Mouse (Mus musculus) adrenal gland, postnatal 10 days (tissue): ENCODE results near the gene Tbl2. TPM values are rescaled to one million over a fixed set of nuclear protein-coding genes. Genes with fewer than 3 reads are reported as not detected.

Source experiments
- DNase-seq: peaks from one replicate; pipeline ENCODE4 v3.0.0; 2021; ENCODE audit warnings: mixed read lengths
- long read RNA-seq, 2 experiments: library from polyadenylated mRNA; stranded (forward); transcript quantifications; one replicate each; pipeline ENCODE4 v2.0.0; 2021
- total RNA-seq, 2 experiments: library from RNA; stranded (reverse); gene quantifications; 2 replicates each; pipeline ENCODE4 v1.2.3; 2021

The Tbl2 gene
- 10 to 100 TPM; 23.2 to 23.5 TPM for total RNA-seq
- long read RNA-seq, experiment 1, full-length matches to known transcripts, result 5 of 19 reads
- long read RNA-seq, experiment 1, partial matches to known transcripts, result 6 of 19 reads
- long read RNA-seq, experiment 1, other reads (novel, unspliced or antisense), result 8 of 19 reads
- long read RNA-seq, experiment 2, full-length matches to known transcripts, result 10 of 16 reads
- long read RNA-seq, experiment 2, partial matches to known transcripts, result 3 of 16 reads
- long read RNA-seq, experiment 2, other reads (novel, unspliced or antisense), result 3 of 16 reads

DNA sequence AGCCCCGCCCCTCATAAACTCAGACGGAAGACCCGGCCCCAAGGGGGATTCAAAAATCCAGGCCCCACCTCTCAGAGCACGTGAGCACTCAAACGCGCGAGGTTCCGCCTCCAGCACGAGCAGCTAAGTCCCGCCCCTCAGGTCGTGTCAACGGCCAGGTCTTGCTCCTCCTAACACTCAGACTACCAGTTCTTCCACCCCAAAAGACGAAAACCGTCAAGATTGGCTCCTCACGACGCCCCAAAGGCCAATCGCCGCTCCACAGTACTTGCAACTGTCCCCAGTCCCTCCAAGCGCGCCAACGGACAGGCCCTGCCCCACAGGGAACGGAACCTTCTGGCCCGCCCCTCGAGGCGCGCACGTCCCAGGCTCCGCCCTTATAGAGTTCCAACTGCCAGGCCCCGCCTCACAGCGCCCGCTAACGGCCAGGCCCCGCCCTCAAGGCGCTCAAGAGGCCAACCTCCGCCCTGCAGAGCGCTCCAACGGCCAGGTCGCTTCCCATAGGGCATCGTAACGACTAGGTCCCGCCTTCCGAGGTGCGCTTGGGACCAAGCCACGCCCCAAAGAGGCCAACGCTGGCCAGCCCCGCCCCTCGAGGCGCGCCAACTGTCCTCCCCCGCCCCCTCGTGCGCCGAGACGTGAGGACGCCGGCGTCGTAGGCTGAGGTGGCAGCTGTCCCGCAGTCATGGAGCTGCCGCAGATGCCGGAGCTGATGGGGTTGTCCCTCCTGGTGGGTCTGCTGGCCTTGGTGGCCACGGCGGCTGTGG lies at the start of gene Tbl2:
TSS of gene Tbl2 (plus strand) at position 605 of the 767 bp plus-strand sequence.
- DNase-seq, result peak; percentile 99

DNA sequence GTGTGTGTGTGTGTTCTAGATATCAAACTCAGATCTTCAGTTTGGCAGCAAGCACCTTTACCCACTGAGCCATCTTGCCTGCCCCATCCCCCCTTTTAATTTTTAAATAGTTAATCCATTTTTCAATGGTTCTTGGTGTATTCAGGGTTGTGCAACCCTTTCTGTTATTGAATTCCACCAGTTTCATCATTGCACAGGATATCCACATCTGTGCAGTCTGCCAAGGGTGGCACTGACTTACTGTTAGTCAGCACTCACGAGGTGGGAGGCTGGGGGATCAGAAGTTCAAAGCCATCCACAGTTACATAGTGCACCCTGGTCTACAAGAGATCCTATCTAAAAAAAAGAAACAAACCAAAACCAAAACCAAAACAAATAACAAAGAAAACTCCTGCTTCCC lies 48.5 kb upstream of the Tbl2 start:
- DNase-seq, result no peak

DNA sequence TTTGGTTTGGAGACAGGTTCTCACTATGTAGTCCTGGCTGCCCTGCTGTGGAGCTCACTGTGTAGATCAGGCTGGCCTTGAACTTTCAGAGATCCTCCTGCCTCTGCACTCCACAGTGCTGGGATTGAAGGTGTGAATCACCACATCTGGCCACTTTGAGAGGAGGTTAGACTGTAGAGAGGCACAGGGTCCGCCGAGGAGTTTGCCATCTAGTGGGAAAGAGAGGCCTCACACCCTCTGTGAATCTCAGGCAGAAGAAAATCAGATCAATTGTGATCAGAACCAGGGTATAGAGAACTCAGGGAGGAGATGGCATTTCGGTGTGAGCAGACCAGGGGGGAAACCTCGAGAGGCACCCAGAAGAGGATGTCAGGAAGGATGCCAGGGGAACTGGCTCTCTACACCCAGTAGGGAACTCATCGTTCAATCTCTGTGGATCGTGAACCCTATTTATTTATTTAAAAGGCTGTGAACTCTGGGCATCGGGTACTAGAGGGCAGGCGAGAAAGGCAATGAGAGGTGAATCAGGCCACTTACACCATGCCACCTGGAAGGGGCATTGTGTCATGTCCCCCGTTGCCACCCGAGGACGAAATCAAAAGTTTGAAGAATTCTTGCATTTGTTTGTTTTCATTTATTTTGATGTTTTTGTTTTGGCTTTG lies 45.3 kb upstream of the Tbl2 start:
- DNase-seq, result peak; percentile 23

DNA sequence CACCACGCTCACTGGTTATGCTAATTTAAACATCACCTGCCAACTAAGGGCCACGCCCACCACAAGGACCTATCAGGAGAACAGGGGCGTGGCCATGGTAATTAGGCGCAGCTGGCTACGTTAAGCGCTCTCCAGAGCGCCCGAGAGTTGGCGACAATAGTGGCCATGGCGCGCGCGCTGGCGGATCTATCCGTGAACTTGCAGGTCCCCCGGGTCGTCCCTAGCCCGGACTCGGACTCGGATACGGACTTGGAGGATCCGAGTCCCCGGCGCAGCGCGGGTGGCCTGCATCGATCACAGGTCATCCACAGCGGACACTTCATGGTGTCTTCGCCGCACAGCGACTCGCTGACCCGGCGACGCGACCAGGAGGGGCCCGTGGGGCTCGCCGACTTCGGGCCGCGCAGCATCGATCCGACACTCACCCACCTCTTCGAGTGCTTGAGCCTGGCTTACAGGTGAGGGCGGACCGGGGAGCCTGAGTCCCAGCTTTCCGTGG lies 42.6 kb upstream of the Tbl2 start:
- DNase-seq, result peak; percentile 93

DNA sequence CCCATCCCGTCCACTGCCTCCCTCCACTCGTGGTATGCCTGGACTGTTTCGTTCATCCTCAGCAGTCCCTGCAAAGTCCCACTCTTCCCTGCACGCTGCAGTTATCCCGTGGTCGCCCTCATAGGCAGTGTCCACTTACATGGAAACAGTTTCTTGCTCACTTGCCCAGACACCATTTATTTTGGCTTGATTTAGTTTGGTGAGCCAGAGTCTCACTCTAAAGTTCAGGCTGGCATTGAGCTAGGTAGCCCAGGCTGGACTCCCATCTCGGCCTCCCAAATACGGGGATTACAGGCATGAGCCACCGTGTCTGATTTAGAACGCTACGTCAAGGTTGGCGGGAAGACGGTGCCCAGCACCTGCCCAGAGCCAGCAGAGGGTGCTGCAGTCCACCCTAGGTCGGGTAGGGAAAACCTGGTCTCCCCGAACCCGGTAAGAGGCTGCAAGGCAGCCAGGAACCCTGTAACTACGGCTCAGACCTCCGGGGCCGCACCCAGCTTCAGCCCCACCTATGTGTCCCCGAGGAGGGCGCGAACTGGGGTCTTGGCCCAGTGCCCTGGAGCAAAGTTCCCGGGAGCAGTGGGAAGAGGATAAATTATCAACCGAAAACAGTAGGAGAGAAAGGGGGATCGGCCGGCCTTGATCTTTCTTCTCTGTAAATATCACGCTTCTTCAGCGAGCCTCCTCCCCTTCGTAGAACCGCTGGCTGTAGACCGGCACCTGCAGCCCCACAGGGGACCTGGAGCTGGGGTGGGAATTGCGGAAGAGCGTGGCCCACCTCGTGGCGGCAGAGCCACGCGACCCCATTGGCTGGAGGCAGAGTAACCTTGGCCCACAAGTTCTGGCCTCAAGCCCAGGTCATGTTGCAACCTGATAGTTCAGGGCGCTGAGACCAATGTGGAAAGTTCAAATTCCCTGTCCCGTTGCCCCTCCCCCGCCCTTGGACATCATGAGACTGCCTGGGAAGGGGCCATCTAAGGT lies 41.6 kb upstream of the Tbl2 start:
- peak; percentile 91 for DNase-seq

DNA sequence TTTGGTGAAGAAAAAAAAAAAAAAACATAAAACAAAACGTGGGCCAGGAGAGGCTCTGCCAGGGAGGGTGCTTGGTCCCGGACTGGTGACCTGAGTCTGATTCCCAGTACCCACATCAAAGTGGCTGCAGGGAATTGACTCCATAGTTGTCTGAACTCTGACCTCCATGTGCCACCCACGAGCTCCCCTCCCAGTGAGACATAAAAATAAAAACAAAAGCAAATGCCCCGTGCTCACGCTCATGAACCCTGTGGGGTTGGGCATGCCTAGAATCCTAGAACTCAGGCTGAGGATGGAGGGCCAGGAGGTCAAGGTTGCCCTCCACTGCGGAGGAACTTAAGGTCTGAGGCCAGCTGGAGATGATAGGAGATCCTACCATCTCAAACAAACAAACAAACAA lies 40.4 kb upstream of the Tbl2 start:
- peak; percentile 47 for DNase-seq

DNA sequence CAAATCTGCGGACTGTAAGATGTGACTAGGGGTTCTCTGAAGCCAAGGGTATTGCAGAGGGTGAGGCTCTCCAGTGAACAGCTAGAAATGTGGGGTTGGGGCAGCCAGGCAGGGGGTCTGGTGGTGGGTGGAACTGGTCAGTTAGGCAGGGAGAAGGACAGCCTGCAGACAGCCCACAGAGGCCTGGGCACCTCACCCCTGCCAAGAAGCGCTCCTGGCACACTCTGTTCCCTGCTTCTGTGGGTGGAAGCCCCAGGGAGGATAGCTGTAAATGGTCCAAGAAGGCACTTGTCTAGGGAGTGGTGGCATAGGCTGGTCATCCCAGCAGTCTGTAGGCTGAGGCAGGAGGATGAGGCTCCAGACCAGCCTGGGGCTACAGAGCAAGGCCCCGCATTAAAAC lies 40.0 kb upstream of the Tbl2 start:
- DNase-seq, result peak; percentile 71

DNA sequence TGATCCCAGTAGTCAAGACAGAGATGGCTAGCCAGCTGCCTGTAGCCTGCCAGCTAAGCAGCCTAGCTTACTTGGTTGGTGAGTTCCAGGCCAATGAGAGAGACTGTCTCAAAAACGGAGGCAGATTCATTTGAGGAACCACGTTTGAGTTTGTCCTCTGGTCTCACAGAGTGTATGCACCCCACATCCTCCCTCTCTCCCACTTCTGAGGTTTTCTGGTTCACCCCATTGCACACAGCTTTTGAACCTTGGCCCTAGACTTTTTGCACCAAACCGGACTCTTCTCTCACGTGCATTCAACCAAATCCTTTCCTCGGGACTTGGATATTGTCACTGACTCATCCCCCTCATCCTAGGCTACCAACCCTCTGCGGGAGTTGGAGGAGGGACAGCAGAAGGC lies 39.5 kb upstream of the Tbl2 start:
- DNase-seq, result no peak

DNA sequence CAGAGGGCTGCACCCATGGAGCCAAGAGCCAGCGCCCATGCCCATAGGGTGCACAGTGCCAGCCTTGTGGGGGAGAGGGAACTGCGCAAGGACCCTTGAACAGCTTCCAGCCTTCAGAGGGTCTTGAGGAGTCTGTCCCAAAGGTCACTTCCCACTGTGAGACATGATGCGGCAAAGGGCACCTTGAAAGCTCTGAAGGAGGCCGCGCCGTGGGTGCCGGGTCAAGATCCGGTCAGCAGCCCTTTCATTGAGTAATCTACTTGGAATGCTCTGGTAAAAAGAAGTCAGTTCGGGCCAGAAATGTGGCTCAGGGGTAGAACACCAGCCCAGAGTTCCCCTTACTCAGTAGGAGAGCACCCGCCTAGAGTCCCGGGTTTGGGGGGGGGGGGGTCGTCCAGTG lies 35.7 kb upstream of the Tbl2 start:
- no peak for DNase-seq

DNA sequence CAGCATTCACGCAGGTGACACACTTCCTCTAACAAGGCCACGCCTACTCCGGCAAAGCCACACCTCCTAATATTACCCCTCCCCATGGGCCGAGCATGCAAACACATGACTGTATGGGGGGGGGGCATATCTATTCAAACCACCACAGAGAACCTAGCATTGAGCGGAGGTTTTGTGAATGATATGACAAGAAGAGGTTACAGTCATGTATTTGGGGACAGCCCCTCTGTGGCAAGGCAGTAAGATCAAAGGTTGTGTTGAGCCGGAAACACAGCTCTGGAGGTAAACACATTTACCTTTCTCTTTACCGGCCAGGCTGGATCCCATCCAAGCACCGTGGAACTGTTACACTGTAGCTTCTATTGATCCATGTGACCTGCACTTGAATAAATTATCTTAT lies 34.2 kb upstream of the Tbl2 start:
- no peak for DNase-seq

DNA sequence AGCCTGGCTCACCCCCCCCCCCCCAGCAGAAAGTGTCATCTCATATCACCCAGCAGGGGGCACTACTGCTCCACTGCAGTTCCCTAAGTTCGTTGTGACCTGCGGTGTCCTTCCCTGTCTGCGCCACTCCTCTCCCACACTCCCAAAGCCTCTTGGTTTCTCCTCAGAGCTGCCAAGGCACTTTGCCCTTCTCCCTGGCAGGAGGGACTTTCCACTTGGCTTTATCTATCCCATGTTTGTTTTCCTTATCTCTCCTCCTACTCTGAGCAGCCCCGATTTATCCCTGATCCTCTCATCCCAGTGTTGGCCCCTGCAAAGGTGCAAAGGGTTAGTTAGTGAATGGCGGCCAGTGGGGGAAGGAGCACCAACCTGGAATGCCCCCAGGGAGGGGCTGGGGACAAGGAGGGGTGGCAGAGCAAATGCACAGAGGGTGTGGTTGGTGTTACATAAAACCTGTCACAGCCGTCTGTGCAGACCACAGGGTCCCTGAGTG lies 30.8 kb upstream of the Tbl2 start:
- DNase-seq, result peak; percentile 81

DNA sequence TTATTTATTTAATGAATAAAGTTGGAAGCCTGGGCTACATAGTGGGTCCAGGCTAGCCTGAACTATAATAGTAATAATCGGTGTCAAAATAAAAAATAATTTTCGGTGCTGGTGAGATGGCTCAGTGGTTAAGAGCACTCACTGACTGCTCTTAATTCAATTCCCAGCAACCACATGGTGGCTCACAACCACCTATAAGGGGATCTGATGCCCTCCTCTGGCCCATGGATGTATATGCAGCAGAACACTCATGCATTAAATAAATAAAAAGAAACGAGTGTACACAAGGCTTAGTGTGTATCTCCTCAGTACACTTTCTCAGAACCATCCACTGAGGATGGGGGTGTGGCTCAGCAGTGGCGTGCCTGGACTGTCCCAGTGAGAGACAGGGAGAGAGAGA lies 28.7 kb upstream of the Tbl2 start:
- no peak for DNase-seq

DNA sequence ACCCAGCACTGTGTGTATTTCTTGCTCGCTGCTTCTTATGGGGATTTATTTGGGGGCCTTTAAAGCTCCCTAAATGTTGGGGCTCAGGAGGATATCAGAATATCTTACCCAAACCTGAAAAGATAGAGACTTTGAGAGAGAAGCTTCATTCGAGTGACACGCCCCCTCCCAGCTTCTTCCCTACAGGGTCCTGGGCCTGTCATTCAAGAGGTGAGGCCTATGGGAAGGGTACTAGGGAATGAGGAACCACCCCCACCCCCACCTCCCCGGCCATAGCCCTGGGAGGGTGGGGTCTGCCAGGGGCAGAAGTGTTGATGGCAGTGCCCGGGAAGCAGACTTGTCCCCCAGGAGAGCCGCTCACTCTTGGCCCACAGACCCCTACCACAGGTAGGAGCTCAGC lies 23.3 kb upstream of the Tbl2 start:
- DNase-seq, result no peak

DNA sequence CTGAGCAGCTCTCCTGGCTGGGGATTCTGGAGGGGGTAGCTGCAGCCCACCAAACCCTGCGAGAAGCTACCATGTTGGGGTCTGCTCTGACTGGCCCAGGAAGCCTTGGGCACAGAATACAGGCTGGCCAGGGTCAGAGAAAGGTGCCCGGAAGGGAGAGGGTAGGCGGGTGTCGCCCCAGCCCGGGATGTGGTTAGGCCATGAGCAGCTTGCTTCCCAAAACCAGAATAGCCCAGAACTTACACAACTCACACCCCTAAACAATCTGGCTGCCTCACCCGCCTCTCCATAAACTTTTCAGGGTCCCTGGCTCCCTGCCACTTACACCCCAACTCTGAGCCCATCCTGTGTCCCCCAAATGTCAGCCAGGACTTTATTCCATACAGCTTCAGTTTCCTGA lies 21.8 kb upstream of the Tbl2 start:
- no peak for DNase-seq

DNA sequence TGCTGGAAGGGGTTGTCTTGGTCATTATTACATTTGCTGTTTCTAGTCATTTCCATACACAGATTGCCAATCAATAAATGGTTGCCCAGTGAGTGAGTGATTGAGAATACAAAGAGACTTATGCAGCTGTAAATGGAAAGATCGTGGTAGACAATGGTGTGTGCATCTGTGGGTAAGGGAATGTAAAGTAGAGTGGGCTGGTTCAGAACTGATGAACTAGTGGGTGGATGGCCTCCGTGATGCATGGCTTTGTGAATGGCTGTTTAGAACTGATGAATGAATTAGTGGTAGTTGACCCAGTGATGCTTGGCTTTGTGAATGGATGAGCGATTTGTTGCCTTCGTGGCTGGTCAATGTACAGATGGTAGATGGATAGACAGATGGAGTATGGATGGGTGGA lies 19.7 kb upstream of the Tbl2 start:
- DNase-seq, result no peak

DNA sequence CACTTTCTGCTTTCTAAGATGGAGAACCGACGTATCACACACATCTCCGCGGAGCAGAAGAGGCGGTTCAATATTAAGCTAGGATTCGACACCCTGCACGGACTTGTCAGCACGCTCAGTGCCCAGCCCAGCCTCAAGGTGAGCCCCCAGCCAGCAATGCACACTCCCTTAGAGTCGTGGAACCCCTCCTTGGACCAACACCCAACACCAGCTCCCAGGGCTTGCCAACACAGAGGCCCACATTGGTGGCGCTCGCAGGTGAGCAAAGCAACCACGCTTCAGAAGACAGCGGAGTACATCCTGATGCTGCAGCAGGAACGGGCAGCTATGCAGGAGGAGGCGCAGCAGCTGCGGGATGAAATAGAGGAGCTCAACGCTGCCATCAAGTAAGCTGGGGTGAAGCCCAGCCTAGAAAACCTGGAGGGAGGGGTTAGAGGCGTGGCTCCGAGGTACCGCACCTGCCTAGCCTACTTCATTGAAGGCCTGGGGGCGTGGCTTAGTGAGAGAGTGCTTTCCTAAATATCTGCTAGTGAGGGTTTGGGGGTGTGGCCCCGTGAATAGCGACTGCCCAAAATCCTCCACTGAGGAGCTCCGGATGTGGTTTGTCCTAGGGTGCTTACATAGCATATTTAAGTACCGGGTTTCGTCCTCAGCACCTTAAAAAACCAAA lies 15.6 kb upstream of the Tbl2 start:
- DNase-seq, result no peak

DNA sequence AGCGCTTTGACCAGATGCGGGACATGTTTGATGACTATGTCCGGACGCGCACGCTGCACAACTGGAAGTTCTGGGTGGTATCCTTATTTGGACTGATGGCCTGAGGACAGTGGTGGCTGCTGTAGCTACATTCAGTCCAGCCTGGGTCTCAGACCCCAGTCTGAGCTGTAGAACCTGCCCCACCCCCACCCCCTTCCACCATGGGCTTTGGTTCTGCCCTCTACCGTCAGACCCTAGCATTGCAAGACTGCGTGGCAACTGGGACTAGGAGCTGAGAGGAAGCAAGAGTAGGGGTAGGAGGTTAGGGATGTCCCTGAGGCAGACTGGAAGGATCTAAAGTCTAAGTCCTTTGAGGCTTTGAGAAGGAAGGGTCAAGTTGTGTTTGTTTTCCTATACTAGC lies 14.9 kb upstream of the Tbl2 start:
- DNase-seq, result peak; percentile 52

DNA sequence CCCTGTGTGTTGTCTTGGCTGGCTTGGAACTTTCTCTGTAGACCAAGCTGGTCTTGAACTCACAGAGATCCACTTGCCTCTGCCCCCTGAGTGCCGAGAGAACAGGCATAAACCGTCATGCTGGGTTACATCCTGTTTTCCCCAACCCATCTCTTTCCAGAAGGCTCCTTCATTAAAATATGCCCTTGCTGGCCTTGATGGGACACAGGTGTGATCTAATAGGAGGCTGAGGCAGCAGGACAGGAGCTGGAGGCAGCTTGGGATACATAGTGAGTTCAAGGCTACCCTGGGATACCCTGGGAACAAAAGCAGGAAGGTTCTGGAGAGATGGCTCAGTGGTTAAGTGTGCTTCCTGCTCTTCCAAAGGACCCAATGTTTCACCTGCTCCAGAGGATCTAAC lies 9.6 kb upstream of the Tbl2 start:
- no peak for DNase-seq

DNA sequence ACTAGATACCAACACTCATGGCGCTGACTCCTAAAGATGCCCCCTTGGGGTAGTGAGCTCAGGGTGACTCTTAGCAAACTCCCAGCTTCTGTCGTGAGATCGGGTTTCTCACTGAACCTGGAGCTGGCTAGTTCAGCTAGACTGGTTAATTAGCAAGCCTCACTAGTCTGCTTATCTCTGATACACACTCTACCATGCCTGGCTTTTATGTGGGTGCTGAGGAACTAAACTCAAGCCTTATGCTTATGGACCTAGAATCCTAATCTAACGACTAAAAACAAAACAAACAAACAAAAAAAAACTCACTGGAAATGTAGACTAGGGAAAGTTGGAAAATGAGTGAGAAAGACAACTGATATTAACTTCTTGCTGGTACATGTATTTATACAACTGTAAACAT lies 5.0 kb upstream of the Tbl2 start:
- no peak for DNase-seq

DNA sequence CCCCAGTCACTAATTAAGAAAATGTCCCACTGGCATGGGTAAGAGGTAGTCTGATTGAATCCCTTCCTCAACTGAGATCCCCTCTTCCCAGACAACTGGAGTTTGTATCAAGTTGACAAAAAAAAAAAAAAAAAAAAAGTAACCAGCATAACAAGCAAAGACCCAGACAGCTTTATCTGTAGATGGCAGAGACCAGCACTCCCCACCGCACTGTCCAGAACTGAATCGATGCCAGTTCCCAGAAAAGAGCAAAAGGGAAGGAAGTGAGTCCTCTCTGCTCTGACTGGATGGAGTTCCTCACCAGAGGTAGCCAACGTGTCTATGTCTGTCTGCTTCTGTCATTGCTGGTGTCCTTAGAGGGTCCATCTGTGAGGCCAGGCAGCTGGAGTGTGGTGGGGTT lies 3.9 kb upstream of the Tbl2 start:
- no peak for DNase-seq

DNA sequence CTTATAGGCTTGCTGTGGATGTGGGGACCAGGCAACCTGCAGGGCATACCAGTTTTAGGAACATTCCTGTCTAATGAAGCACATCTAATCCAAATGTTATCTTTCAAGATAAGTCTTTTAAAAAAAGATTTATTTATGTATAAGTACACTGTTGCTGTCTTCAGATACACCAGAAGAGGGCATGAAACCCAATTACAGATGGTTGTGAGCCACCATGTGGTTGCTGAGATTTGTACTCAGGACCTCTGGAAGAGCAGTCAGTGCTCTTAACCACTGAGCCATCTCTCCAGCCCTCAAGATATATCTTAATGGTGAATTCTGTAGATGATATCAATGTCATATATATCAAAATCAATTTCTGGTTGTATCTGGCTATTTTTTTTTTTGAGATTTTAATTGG lies 3.5 kb upstream of the Tbl2 start:
- DNase-seq, result no peak

DNA sequence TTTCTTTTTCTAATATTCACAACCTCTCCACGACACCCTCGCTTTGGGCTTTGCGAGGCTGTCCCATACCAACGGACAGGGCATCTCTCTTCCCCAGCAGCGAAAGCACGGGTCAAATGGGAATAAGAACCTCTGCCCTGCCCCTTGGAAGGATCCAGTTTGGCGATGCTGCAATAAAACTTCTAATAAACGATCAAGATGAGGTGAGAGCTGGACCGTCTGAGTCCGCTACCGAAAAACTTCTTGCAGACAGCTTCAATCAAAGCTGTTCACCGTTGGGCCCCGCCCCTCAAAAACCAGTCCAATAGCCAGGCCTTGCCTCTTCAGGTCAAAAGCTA lies 773 bp upstream of the Tbl2 start:
- DNase-seq, result no peak
